Mouse (Mus musculus) midbrain, postnatal 0 days (tissue): Measurements from ENCODE around the gene Slc25a26. TPM values are rescaled to one million over a fixed set of nuclear protein-coding genes. Genes with fewer than 3 reads are reported as not detected.
A peak's percentile ranks its signal among the peaks of the same experiment; 100 is the strongest.

Experiments used
- ATAC-seq: fragments of 200-750 bp; cut with Nextera tagmentation; 2 replicates; pipeline ENCODE4 v1.8.0; 2017; ENCODE audit warnings: moderate number of reproducible peaks, mild to moderate bottlenecking, moderate TSS enrichment, moderate library complexity; ENCODE audit not compliant: low FRiP score
- DNase-seq: peaks from one replicate; pipeline ENCODE4 v3.0.0-alpha.2; 2015; ENCODE audit warnings: low spot score
- H3K27ac ChIP-seq: fragments of 300-500 bp; sonication (generic); 2 replicates; pipeline ENCODE4 v1.5.1; 2014; ENCODE audit warnings: low read depth, mild to moderate bottlenecking, low read length, mixed read lengths
- H3K27me3 ChIP-seq: fragments of 300-500 bp; sonication (generic); 2 replicates; pipeline ENCODE4 v1.6.1; 2014; ENCODE audit warnings: low read length, control low read depth, mixed read lengths; ENCODE audit not compliant: insufficient read depth
- H3K36me3 ChIP-seq: fragments of 300-500 bp; sonication (generic); 2 replicates; pipeline ENCODE4 v1.6.1; 2014; ENCODE audit warnings: low read length, control low read depth, mixed read lengths; ENCODE audit not compliant: insufficient read depth
- H3K4me1 ChIP-seq: fragments of 300-500 bp; sonication (generic); 2 replicates; pipeline ENCODE4 v1.6.1; 2014; ENCODE audit warnings: mild to moderate bottlenecking, control low read depth, antibody characterized with exemption, low read length, mixed read lengths; ENCODE audit not compliant: insufficient read depth
- H3K4me2 ChIP-seq: fragments of 300-500 bp; sonication (generic); 2 replicates; pipeline ENCODE4 v1.6.1; 2014; ENCODE audit warnings: low read depth, mild to moderate bottlenecking, low read length, mixed read lengths; ENCODE audit not compliant: poor library complexity, severe bottlenecking
- H3K4me3 ChIP-seq: fragments of 300-500 bp; sonication (generic); 2 replicates; pipeline ENCODE4 v1.5.1; 2014; ENCODE audit warnings: low read depth, mild to moderate bottlenecking, low read length, moderate library complexity
- H3K9ac ChIP-seq: fragments of 300-500 bp; sonication (generic); replicated peaks from 2 replicates; pipeline ENCODE4 v1.6.1; 2014; ENCODE audit warnings: mild to moderate bottlenecking, low read length, moderate library complexity, mixed read lengths; ENCODE audit not compliant: poor library complexity, severe bottlenecking
- H3K9me3 ChIP-seq: fragments of 300-500 bp; sonication (generic); 2 replicates; pipeline ENCODE4 v1.6.1; 2016; ENCODE audit warnings: low read length, control low read depth
- CTCF ChIP-seq: IDR thresholded peaks from 2 replicates; pipeline ENCODE4 v1.5.1; 2016; ENCODE audit warnings: antibody characterized with exemption, mild to moderate bottlenecking
- WGBS: fragments of 180-500 bp; shearing (Covaris S2); extraction: QIAGEN DNeasy Blood & Tissue Kit; methylation state at CpG from one replicate; pipeline ENCODE4 v1.1.7; 2014; 5-methylcytosine and 5-hydroxymethylcytosine counted together
- polyA plus RNA-seq: library from polyadenylated mRNA; unstranded; fragments of >200 nt; fragmentation: Nextera tagmentation; extraction: Ambion mirVana; gene quantifications from 2 replicates; pipeline ENCODE4 v1.2.1, GENCODE M21; 2015
- total RNA-seq: library from RNA; depleted of rRNA; stranded (reverse); fragments of >200 nt; gene quantifications from 2 replicates; pipeline ENCODE4 v1.2.3, GENCODE M21; 2014

Gene Slc25a26
- total and polyA plus RNA-seq, 2 experiments from 2014 or later = 10.7 to 11.8 TPM

- Histone ChIP-seq H3K4me3 (no peak overlapping the region), H3K27ac (no peak overlapping the region), H3K4me2 (no peak overlapping the region), H3K9me3 (no peaks in the 10 kb centered on the region), H3K27me3 (no peaks in the 10 kb centered on the region), H3K36me3 (peaks cover 3% of the 10 kb centered on the region; the same call in 1 of the 2 replicates), H3K9ac (no peak overlapping the region), H3K4me1 (no peaks in the 10 kb centered on the region; the same call in 1 of the 2 replicates)
- WGBS = 56% methylated on average over 10 of the region's 10 CpGs
- DNase-seq (no peak), ATAC-seq (no peak)
- TF ChIP-seq CTCF = peak; percentile 42
Observed at GRCm38 (mm10) chr6:94596761-94597485, 96.8 kb downstream of the Slc25a26 start.

- no peak overlapping the region for H3K4me2 ChIP-seq
- 94% methylated on average over 12 of the region's 12 CpGs for WGBS
- peaks cover 3% of the 10 kb centered on the region; the same call in 1 of the 2 replicates for H3K36me3 ChIP-seq
- no peak for ATAC-seq
- no peak for TF ChIP-seq CTCF
- H3K4me3 ChIP-seq = no peak overlapping the region
- H3K27me3 ChIP-seq = no peaks in the 10 kb centered on the region
- H3K27ac ChIP-seq = no peak overlapping the region
- no peak for DNase-seq
- H3K9ac ChIP-seq = no peak overlapping the region
- no peaks in the 10 kb centered on the region for H3K4me1 ChIP-seq
- H3K9me3 ChIP-seq = no peaks in the 10 kb centered on the region
Observed at GRCm38 (mm10) chr6:94598421-94598820, 98.3 kb downstream of the Slc25a26 start.

- TF ChIP-seq CTCF = no peak
- Histone ChIP-seq H3K9me3 (no peaks in the 10 kb centered on the region), H3K36me3 (peaks cover 6% of the 10 kb centered on the region; the same call in 1 of the 2 replicates), H3K4me3 (no peak overlapping the region), H3K27me3 (no peaks in the 10 kb centered on the region), H3K4me2 (no peak overlapping the region), H3K4me1 (no peaks in the 10 kb centered on the region), H3K27ac (no peak overlapping the region), H3K9ac (no peak overlapping the region)
- 91% methylated on average over 13 of the region's 13 CpGs for WGBS
- no peak for DNase-seq
- ATAC-seq = no peak
Observed at GRCm38 (mm10) chr6:94599016-94599415, 98.9 kb downstream of the Slc25a26 start.

GRCm38 (mm10) chr6:94601101-94601500, 101.0 kb downstream of the Slc25a26 start:
- no peak for DNase-seq

GRCm38 (mm10) chr6:94601811-94602210, 101.7 kb downstream of the Slc25a26 start:
- DNase-seq (no peak), ATAC-seq (no peak)
- Histone ChIP-seq H3K4me1 (no peaks in the 10 kb centered on the region), H3K27ac (no peak overlapping the region), H3K4me3 (no peak overlapping the region), H3K27me3 (no peaks in the 10 kb centered on the region), H3K9ac (no peak overlapping the region), H3K4me2 (no peak overlapping the region), H3K36me3 (peaks cover 20% of the 10 kb centered on the region), H3K9me3 (no peaks in the 10 kb centered on the region)
- WGBS = 74% methylated on average over 5 of the region's 5 CpGs
- TF ChIP-seq CTCF = no peak

More at GRCm38 (mm10) chr6:94601101-94601500, 101.0 kb downstream of the Slc25a26 start:
- H3K4me3 ChIP-seq = no peak overlapping the region
- 83% methylated on average over 5 of the region's 5 CpGs for WGBS
- no peak for ATAC-seq
- H3K27ac ChIP-seq = no peak overlapping the region
- no peaks in the 10 kb centered on the region for H3K27me3 ChIP-seq
- no peaks in the 10 kb centered on the region for H3K9me3 ChIP-seq
- TF ChIP-seq CTCF = no peak
- no peak overlapping the region for H3K4me2 ChIP-seq
- peaks cover 15% of the 10 kb centered on the region for H3K36me3 ChIP-seq
- no peak overlapping the region for H3K9ac ChIP-seq
- H3K4me1 ChIP-seq = no peaks in the 10 kb centered on the region

- H3K36me3 ChIP-seq = peaks cover 34% of the 10 kb centered on the region
- H3K4me3 ChIP-seq = no peak overlapping the region
- no peaks in the 10 kb centered on the region for H3K9me3 ChIP-seq
- ATAC-seq = no peak
- H3K9ac ChIP-seq = no peak overlapping the region
- 53% methylated on average over 3 of the region's 3 CpGs for WGBS
- no peak for TF ChIP-seq CTCF
- H3K4me1 ChIP-seq = no peaks in the 10 kb centered on the region
- no peaks in the 10 kb centered on the region for H3K27me3 ChIP-seq
- no peak overlapping the region for H3K27ac ChIP-seq
- no peak overlapping the region for H3K4me2 ChIP-seq
- no peak for DNase-seq
Observed at GRCm38 (mm10) chr6:94604072-94604471, 103.9 kb downstream of the Slc25a26 start.
